Mouse (Mus musculus) C2C12 (cell line): ENCODE measurements around the gene Wbp2. TPM values are rescaled to one million over a fixed set of nuclear protein-coding genes. Genes with fewer than 3 reads are reported as not detected.

Experiments
- H3K27me3 ChIP-seq: one replicate; pipeline ENCODE4 v1.6.1; 2011; ENCODE audit not compliant: control insufficient read depth, insufficient read depth, insufficient read length
- H3K36me3 ChIP-seq: one replicate; pipeline ENCODE4 v1.6.1; 2011; ENCODE audit not compliant: control insufficient read depth, insufficient read depth
- H3K4me3 ChIP-seq: one replicate; pipeline ENCODE4 v1.5.1; 2011; ENCODE audit warnings: mild to moderate bottlenecking, control low read depth; ENCODE audit not compliant: poor library complexity, insufficient read depth, severe bottlenecking
- H3K79me2 ChIP-seq: one replicate; pipeline ENCODE4 v1.6.1; 2011; ENCODE audit not compliant: control insufficient read depth, insufficient read depth
- H3K79me3 ChIP-seq: one replicate; pipeline ENCODE4 v1.6.1; 2011; ENCODE audit warnings: low read depth, control low read depth
- H3ac ChIP-seq: one replicate; pipeline ENCODE3; 2011; ENCODE audit warnings: low read depth; ENCODE audit not compliant: control insufficient read depth, insufficient read length
- CEBPB ChIP-seq: IDR thresholded peaks from one replicate; pipeline ENCODE4 v1.6.1; 2011; ENCODE audit warnings: low read depth, mild to moderate bottlenecking, control low read depth, moderate library complexity
- CTCF ChIP-seq: IDR thresholded peaks from one replicate; pipeline ENCODE4 v1.5.1; 2011; ENCODE audit not compliant: control insufficient read depth, insufficient read depth, insufficient read length
- FOSL1 ChIP-seq: IDR thresholded peaks from one replicate; pipeline ENCODE4 v1.8.0; 2011; ENCODE audit warnings: mild to moderate bottlenecking, low read length; ENCODE audit not compliant: poor library complexity, insufficient read depth, severe bottlenecking
- MAX ChIP-seq: IDR thresholded peaks from one replicate; pipeline ENCODE4 v1.6.1; 2011; ENCODE audit warnings: mild to moderate bottlenecking, control low read depth
- MYOD1 ChIP-seq: IDR thresholded peaks from one replicate; pipeline ENCODE4 v1.6.1; 2011; ENCODE audit warnings: low read depth; ENCODE audit not compliant: control insufficient read depth, insufficient read length
- MYOG ChIP-seq: IDR thresholded peaks from one replicate; pipeline ENCODE4 v1.6.1; 2011; ENCODE audit not compliant: control insufficient read depth, insufficient read length; ENCODE audit errors: extremely low read depth
- USF1 ChIP-seq: IDR thresholded peaks from one replicate; pipeline ENCODE4 v1.6.1; 2011; ENCODE audit warnings: low read depth, mild to moderate bottlenecking, control low read depth, moderate library complexity
- polyA plus RNA-seq: library from polyadenylated mRNA; unstranded; fragments of >200 nt; fragmentation: generic; extraction: Trizol; gene quantifications from one replicate; pipeline ENCODE4 v1.2.1, GENCODE M21; 2012; ENCODE audit warnings: missing spikeins

Wbp2 gene
- polyA plus RNA-seq, 1 experiment = 87.6 TPM

DNA sequence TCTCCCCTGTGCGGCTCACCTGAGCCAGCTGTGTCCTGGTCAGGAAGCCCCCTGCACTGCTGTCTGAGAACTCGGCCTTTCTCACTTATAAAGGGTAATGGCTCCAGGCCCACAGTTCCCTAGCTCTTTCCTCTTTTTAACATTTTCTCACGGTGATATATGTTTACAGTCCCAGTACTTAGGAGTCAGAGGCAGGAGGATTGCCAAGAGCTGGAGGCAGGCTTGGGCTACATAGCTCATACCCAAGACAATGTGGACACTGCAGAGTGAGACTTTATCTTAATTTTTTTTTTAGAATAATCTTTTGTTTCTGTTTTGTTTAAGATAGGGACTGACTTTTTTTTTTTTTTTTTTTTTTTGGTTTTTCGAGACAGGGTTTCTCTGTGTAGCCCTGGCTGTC is 15.7 kb upstream of the Wbp2 start:
- H3K4me3 ChIP-seq = no peak overlapping the region

DNA sequence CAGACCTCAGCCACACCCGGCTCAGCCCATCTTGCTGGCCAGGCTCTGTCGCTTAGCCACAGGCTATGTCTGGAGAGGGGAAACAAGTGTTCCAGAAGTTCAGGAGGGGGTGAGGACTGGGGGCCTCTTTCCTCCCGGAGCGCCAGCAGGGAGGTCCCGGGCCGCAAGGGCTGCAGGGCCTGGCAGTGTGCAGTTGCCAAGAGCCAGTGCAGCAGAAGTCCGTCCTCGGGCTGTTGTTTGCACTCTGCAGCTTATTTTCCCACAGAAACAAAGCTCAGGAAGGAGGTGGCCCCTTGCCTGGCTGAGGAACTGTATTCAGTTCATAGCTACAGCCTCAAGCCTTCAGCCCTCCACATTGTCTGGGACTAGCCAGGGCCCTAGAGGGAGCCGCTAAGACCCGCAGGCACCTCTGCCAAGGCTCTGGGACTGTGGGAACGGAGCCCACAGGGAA is 15.2 kb upstream of the Wbp2 start:
- Histone ChIP-seq H3K79me3 (no peaks in the 10 kb centered on the region), H3K4me3 (no peak overlapping the region), H3K27me3 (no peaks in the 10 kb centered on the region), H3K36me3 (peaks cover 15% of the 10 kb centered on the region), H3ac (no peak overlapping the region), H3K79me2 (peaks cover 14% of the 10 kb centered on the region)
- TF ChIP-seq USF1 = no peak
- no peak for TF ChIP-seq FOSL1
- TF ChIP-seq MYOG = no peak
- TF ChIP-seq MYOD1 = no peak
- no peak for TF ChIP-seq MAX
- no peak for TF ChIP-seq CEBPB
- TF ChIP-seq CTCF = no peak

More for the DNA sequence above, 15.7 kb upstream of the Wbp2 start:
- no peaks in the 10 kb centered on the region for H3K27me3 ChIP-seq
- H3K79me2 ChIP-seq = peaks cover 19% of the 10 kb centered on the region
- H3K79me3 ChIP-seq = no peaks in the 10 kb centered on the region
- TF ChIP-seq FOSL1 (no peak), CEBPB (no peak), MAX (no peak), USF1 (no peak), MYOD1 (no peak), CTCF (no peak), MYOG (no peak)
- no peak overlapping the region for H3ac ChIP-seq
- H3K36me3 ChIP-seq = peaks cover 16% of the 10 kb centered on the region

DNA sequence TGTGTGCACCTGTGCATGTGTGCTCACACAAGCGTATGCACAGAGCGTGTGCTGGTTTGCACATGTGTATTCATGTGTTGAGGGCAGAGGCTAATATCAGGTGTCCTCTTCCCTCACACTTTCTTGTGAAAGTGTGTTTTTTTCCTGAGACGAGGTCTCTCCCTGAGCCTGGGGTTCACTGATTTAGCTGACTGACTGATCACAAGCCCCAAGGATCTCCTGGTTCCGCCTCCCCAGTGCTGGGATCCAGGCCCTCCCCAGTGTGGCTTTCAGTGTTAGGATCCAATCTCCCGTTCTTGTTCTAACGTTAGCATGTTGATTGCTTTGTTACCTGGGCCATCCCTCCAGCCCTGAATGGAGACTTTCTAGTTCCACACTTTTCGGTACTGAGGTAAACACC is 14.0 kb upstream of the Wbp2 start:
- TF ChIP-seq FOSL1 (no peak), CEBPB (no peak), MYOD1 (no peak), MYOG (no peak), MAX (no peak), USF1 (no peak), CTCF (no peak)
- H3K27me3 ChIP-seq = no peaks in the 10 kb centered on the region
- peaks cover 5% of the 10 kb centered on the region for H3K36me3 ChIP-seq
- no peak overlapping the region for H3K4me3 ChIP-seq
- H3ac ChIP-seq = no peak overlapping the region
- no peaks in the 10 kb centered on the region for H3K79me3 ChIP-seq
- H3K79me2 ChIP-seq = peaks cover 3% of the 10 kb centered on the region

- H3K27me3 ChIP-seq = no peaks in the 10 kb centered on the region
- no peaks in the 10 kb centered on the region for H3K79me3 ChIP-seq
- peaks cover under 1% of the 10 kb centered on the region for H3K36me3 ChIP-seq
- no peak overlapping the region for H3ac ChIP-seq
- no peaks in the 10 kb centered on the region for H3K79me2 ChIP-seq
- no peak overlapping the region for H3K4me3 ChIP-seq
- no peak for TF ChIP-seq MYOD1
- TF ChIP-seq USF1 = no peak
- no peak for TF ChIP-seq MAX
- TF ChIP-seq FOSL1 = no peak
- no peak for TF ChIP-seq CTCF
- no peak for TF ChIP-seq CEBPB
- TF ChIP-seq MYOG = no peak
Observed at GRCm38 (mm10) chr11:116100385-116100784, 13.6 kb upstream of the Wbp2 start.

GRCm38 (mm10) chr11:116099462-116099861 is 12.7 kb upstream of the Wbp2 start:
- no peak overlapping the region for H3ac ChIP-seq
- no peaks in the 10 kb centered on the region for H3K79me2 ChIP-seq
- no peaks in the 10 kb centered on the region for H3K79me3 ChIP-seq
- H3K36me3 ChIP-seq = no peaks in the 10 kb centered on the region
- no peak for TF ChIP-seq MYOG
- no peak for TF ChIP-seq USF1
- TF ChIP-seq FOSL1 = no peak
- no peak for TF ChIP-seq MAX
- no peak overlapping the region for H3K4me3 ChIP-seq
- H3K27me3 ChIP-seq = no peaks in the 10 kb centered on the region

GRCm38 (mm10) chr11:116098711-116099460 is 12.1 kb upstream of the Wbp2 start:
- Histone ChIP-seq H3K27me3 (no peaks in the 10 kb centered on the region), H3ac (no peak overlapping the region), H3K79me2 (no peaks in the 10 kb centered on the region), H3K4me3 (no peak overlapping the region), H3K79me3 (no peaks in the 10 kb centered on the region), H3K36me3 (no peaks in the 10 kb centered on the region)
- no peak for TF ChIP-seq CEBPB
